ENCODE assay signal across 15 mouse cellular contexts in the genomic region with DNA sequence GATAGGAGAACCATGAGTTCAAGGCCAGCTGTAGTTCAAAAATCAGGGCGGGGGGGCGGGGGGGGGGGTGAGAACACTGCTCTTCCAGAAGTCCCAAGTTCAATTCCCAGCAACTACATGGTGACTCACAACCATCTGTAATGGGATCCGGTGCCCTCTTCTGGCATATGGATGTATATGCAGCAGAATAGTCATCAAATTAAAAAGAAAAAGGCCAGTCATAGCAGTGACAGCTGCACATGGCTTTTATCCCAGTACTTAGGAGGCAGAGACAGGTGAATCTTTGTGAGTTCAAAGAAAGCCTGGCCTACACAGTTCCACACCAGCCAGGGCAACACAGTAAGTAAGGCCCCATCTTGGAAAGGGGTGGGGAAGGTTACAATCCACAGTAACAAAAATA. TPM values are rescaled to one million over a fixed set of nuclear protein-coding genes. Genes with fewer than 3 reads are reported as not detected.
DNase-seq lines count a peak whose midpoint lies in the region; ATAC-seq and TF ChIP-seq lines count a peak whose summit lies in the region.
"Had no signal": no experiment of that assay in that cellular context is flagged by ENCODE, and none has a peak within 500 bp of the region (broad histone marks: within the 10 kb centered on the region; RNA-seq: fewer than 3 reads in every experiment).

No protein-coding gene starts in this region.

- no peak overlapping the region for H3K4me3 ChIP-seq in heart, embryonic 10.5 days
- H3K4me3 ChIP-seq in heart, embryonic 12.5 days, result no peak overlapping the region
- H3K4me3 ChIP-seq in E14TG2a.4 (replicated peaks; ENCODE audit: low read length), result no peak overlapping the region
- H3K4me3 ChIP-seq: intestine, embryonic 15.5 days; liver, embryonic 13.5 days; midbrain, embryonic 12.5 days had no signal

- whole genome bisulfite sequencing in heart, embryonic 10.5 days, result 86% methylated on average over 3 of the region's 3 CpGs
- 85% methylated on average over 3 of the region's 3 CpGs for WGBS in heart, embryonic 12.5 days

- H3K4me2 ChIP-seq in heart, embryonic 12.5 days, result no peak overlapping the region
- H3K4me2 ChIP-seq: intestine, embryonic 15.5 days; liver, embryonic 13.5 days; midbrain, embryonic 12.5 days had no signal

- H3K27ac ChIP-seq in heart, embryonic 10.5 days, result no peak overlapping the region
- no peak overlapping the region for H3K27ac ChIP-seq in heart, embryonic 12.5 days (ENCODE audit: poor library complexity, severe bottlenecking)
- H3K27ac ChIP-seq: intestine, embryonic 15.5 days; liver, embryonic 13.5 days; midbrain, embryonic 12.5 days had no signal

- peaks cover 80% of the 10 kb centered on the region for H3K36me3 ChIP-seq in heart, embryonic 10.5 days
- H3K36me3 ChIP-seq in heart, embryonic 12.5 days, result peaks cover 71% of the 10 kb centered on the region
- peaks cover 81% of the 10 kb centered on the region for H3K36me3 ChIP-seq in E14TG2a.4 (ENCODE audit: insufficient read depth, low read length)

- no peaks in the 10 kb centered on the region for H3K9me3 ChIP-seq in heart, embryonic 10.5 days
- H3K9me3 ChIP-seq in heart, embryonic 12.5 days (replicated peaks), result no peaks in the 10 kb centered on the region
- no peaks in the 10 kb centered on the region for H3K9me3 ChIP-seq in E14TG2a.4 (ENCODE audit: low read length)
- H3K9me3 ChIP-seq: intestine, embryonic 15.5 days; liver, embryonic 13.5 days; midbrain, embryonic 12.5 days had no signal

- ATAC-seq in heart, embryonic 12.5 days (ENCODE audit: insufficient number of reproducible peaks, low FRiP score), result no peak
- ATAC-seq: intestine, embryonic 15.5 days had no signal

- peaks cover 18% of the 10 kb centered on the region for H3K4me1 ChIP-seq in heart, embryonic 10.5 days
- peaks cover 16% of the 10 kb centered on the region for H3K4me1 ChIP-seq in heart, embryonic 12.5 days (replicated peaks)
- H3K4me1 ChIP-seq in E14TG2a.4 (replicated peaks; ENCODE audit: low read depth, low read length), result peaks cover 52% of the 10 kb centered on the region

- peak; percentile 27 for TF ChIP-seq CTCF in E14TG2a.4 (conservative IDR thresholded peaks at IDR 0.05; ENCODE audit: low read length)

- no peak overlapping the region for H3K9ac ChIP-seq in heart, embryonic 12.5 days
- H3K9ac ChIP-seq: intestine, embryonic 15.5 days; liver, embryonic 13.5 days; midbrain, embryonic 12.5 days had no signal

- DNase-seq in heart, embryonic 10.5 days (ENCODE audit: low spot score), result peak; percentile 63
- DNase-seq in lung, postnatal 10 days, result peak; percentile 19
- no peak for DNase-seq in lung, postnatal 25 days (ENCODE audit: low spot score)
- DNase-seq in mesoderm, embryonic 11.5 days (ENCODE audit: low read depth, low spot score), result peak; percentile 12
- DNase-seq in right cerebral cortex, adult 18-20 months, result no peak
- DNase-seq: adrenal gland, adult 8-10 months; liver, embryonic 13.5 days; right cerebral cortex, postnatal 25 days had no signal

- H3K27me3 ChIP-seq in heart, embryonic 10.5 days (ENCODE audit: insufficient read depth, poor library complexity, severe bottlenecking), result no peaks in the 10 kb centered on the region
- H3K27me3 ChIP-seq in heart, embryonic 12.5 days (replicated peaks), result no peaks in the 10 kb centered on the region
- 0 out of 2 replicates have a peak, but pooled peaks cover under 1% of the 10 kb centered on the region for H3K27me3 ChIP-seq in E14TG2a.4 (ENCODE audit: insufficient read depth, low read length)
- H3K27me3 ChIP-seq: intestine, embryonic 15.5 days; liver, embryonic 13.5 days; midbrain, embryonic 12.5 days had no signal

RNA-seq across cellular contexts. Expression of a gene that starts 4.2 kb away (rescaled TPM):
- 23.1 and 23.4 TPM in 2 replicates for polyA plus RNA-seq in heart, embryonic 10.5 days (2016; fragmentation: Nextera tagmentation; extraction: Ambion mirVana)
- 27.9 and 28.4 TPM in 2 replicates for polyA plus RNA-seq in heart, embryonic 12.5 days (2016; fragmentation: Nextera tagmentation; extraction: Ambion mirVana)

RNA-seq across cellular contexts. Expression of a gene that starts 18.1 kb away (rescaled TPM):
- polyA plus RNA-seq in heart, embryonic 10.5 days (2016; fragmentation: Nextera tagmentation; extraction: Ambion mirVana), result 261 and 313 TPM in 2 replicates
- polyA plus RNA-seq in heart, embryonic 12.5 days (2016; fragmentation: Nextera tagmentation; extraction: Ambion mirVana), result 221 and 227 TPM in 2 replicates

RNA-seq across cellular contexts. Expression of a gene that starts 21.0 kb away (rescaled TPM):
- 2.8 and 4.5 TPM in 2 replicates for polyA plus RNA-seq in heart, embryonic 10.5 days (2016; fragmentation: Nextera tagmentation; extraction: Ambion mirVana)
- polyA plus RNA-seq in heart, embryonic 12.5 days (2016; fragmentation: Nextera tagmentation; extraction: Ambion mirVana), result 3.8 and 4.5 TPM in 2 replicates

RNA-seq across cellular contexts. Expression of a gene that starts 58.4 kb away (rescaled TPM):
- not detected in 2 replicates for polyA plus RNA-seq in heart, embryonic 10.5 days (2016; fragmentation: Nextera tagmentation; extraction: Ambion mirVana)
- not detected in 2 replicates for polyA plus RNA-seq in heart, embryonic 12.5 days (2016; fragmentation: Nextera tagmentation; extraction: Ambion mirVana)
- polyA plus RNA-seq: heart, embryonic 16.5 days; intestine, embryonic 15.5 days; large intestine, adult 2 months; liver, embryonic 13.5 days; midbrain, embryonic 12.5 days; neural tube, embryonic 14.5 days had no signal

Comparison
In these comparisons a context has a peak if more than half of its experiments do, and no peak if none do; other contexts are left out.
1. DNase-seq: peak in heart, embryonic 10.5 days (single experiment), lung, postnatal 10 days (single experiment) and mesoderm, embryonic 11.5 days (single experiment); none in lung, postnatal 25 days (single experiment) and right cerebral cortex, adult 18-20 months (single experiment).